Mouse (Mus musculus) inflammation-experienced regulatory T-cells, adult 6 months (primary cell): ENCODE results near the gene Brsk2. TPM values are rescaled to one million over a fixed set of nuclear protein-coding genes. Genes with fewer than 3 reads are reported as not detected.

Experiments used
- ATAC-seq: one replicate; pipeline ENCODE4 v1.8.0; 2017
- polyA plus RNA-seq, 3 experiments: library from polyadenylated mRNA; unstranded; fragments of 100-300 nt; shearing (Covaris generic); gene quantifications; one replicate each; pipeline ENCODE4 v1.2.1; 2017

Brsk2 gene
- polyA plus RNA-seq, 3 experiments from 2014 or later = 0.34 to 0.75 (median 0.39) TPM

- ATAC-seq = no peak
Observed at GRCm38 (mm10) chr7:141957524-141958051, 8.0 kb downstream of the Brsk2 start.

- no peak for ATAC-seq
Observed at GRCm38 (mm10) chr7:141958211-141958610, 8.7 kb downstream of the Brsk2 start.

- ATAC-seq = no peak
Observed at GRCm38 (mm10) chr7:141959133-141959532, 9.6 kb downstream of the Brsk2 start.

DNA sequence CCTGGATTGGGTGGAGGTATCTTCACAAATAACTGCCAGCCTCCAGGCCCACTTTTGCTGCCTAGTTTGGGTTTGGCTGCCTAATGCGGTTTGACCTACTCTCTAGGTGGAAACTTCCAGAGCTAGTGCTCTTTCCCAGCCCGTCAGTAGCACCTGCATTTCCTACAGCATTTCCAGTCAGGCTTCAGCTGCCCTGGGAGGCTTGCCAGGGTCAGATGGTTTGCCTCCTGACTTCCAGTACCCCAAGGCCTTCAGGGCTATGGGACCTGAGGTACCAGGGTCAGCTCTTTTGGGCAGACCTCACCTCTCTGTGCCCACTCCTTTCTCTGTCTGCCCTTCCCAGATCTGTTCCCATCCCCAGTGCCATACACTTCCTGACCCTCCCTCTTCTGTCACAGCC lies 11.4 kb downstream of the Brsk2 start:
- ATAC-seq = no peak

DNA sequence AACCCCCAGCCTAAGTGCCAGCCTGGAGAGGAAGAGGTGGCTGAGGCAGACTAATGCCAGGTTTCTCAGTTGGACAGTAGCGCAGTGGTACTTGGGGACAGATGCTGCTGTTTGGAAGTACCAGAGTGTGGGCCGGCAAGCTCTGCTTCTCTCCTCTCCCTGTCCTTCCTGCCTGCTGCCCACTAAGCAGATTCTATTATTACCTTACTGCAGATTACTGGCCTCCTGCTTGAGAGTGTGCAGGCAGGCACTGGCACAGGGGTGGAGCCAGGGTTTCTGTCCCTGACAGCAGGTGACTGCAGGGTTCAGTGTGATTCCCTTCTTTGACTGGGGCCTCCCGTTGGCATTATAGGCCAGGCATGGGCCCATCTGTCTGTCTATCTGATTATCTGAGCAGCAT lies 11.9 kb downstream of the Brsk2 start:
- no peak for ATAC-seq

GRCm38 (mm10) chr7:141962521-141962920 lies 13.0 kb downstream of the Brsk2 start:
- ATAC-seq = no peak

- ATAC-seq = no peak
Observed at GRCm38 (mm10) chr7:141966281-141966680, 16.7 kb downstream of the Brsk2 start.

DNA sequence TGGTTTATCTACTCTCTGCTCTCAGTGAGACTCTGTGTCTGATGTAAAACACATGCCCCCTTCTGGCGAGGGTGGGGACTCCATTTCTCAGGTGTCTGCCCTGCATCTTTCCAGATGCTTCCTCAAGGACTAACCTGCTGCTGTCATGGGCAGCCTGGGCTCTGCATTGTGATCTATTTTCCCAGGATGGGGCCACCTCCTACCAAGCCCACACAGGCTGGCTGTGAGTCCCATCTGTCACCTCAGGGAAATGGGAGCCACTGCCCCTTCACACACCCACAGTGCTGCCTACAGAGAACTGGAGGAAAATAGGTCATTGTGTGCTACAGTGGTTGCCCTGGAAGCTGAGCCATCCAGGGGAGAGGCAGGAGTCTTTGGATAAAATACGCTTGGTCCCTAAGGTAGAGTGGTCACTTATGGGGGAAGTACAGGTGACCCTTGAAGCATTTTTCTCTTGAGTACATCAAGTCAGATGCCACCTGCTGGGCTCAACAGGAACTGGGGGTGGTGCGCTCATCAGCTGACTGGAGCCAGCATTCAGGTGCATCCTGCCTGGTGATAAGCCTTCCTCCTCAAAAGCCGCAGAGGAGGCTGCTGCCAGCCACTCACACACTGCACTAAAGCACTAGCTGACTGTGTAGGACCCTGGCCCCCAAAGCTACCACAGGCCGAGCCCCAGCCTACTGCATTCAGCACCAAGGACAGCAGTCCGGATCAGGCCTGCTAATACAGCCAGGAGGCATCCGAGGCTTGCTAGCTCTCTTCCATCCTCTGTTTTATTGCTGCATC lies 23.5 kb downstream of the Brsk2 start:
- ATAC-seq = no peak

DNA sequence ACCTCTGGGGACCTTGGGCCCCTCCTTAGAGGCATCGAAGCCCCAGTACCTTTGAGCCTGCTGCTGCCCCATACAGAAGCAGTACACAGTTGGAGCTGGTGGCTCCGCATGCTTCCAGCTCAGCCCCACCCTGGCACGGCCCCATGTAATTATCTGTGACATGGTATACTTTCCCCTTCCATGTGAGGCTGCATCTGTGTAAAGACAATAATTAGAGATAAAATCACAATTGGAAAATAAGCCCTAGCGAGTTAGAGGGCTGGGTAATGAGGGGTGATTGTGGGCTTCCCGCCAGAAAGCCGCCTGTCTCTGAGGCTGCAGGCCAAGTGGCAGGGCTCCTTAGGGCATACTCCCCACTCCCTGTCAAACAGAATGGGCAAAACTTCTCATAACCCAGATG lies 28.5 kb downstream of the Brsk2 start:
- ATAC-seq = no peak

DNA sequence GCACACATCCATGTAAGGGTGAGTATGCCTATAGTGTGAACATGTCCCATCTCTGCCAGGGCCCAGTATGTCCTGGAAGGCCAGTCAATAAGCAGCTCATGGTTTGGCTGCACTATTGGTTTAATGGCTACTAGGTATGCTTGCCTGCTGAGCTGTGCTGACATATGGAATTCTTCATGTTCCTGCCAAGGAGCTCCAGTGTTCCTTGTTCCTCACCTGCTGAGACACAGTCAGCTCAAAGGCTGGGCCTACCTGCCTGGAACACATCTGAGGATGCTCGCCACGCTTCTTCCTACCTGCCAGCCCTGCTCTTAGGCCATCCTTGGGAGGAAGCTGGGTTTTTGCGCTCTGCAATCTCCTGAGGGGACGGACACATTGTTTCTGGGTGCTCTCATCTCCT lies 29.7 kb downstream of the Brsk2 start:
- ATAC-seq = no peak

GRCm38 (mm10) chr7:141981237-141981636 lies 31.7 kb downstream of the Brsk2 start:
- ATAC-seq = no peak

DNA sequence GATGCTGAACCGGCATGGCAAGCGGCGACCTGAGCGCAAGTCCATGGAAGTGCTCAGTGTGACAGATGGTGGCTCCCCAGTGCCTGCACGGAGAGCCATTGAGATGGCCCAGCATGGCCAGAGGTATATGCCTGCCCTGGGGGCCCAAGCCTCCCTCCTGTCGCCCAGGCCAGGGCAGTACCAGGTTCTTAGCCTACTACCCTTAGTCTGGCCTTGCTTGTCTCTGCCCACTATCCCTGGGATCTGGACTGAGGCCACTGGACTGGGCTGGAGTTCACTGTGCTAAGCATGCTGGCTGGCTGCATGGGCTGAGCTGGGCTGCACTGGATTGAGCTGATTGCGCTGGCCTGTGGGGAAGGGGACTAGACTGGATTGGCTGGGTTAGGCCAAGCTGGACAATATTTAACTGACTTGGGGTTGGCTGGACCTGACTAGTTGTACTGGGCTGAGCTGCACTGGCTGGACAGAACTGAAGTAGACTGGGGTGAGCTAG lies 38.8 kb downstream of the Brsk2 start:
- ATAC-seq = no peak

GRCm38 (mm10) chr7:141991183-141991582 lies 41.6 kb downstream of the Brsk2 start:
- ATAC-seq = no peak

GRCm38 (mm10) chr7:141994121-141994520 lies 44.6 kb downstream of the Brsk2 start:
- ATAC-seq = no peak

GRCm38 (mm10) chr7:142000661-142001060 lies 51.1 kb downstream of the Brsk2 start:
- ATAC-seq = no peak

- no peak for ATAC-seq
Observed at GRCm38 (mm10) chr7:142001597-142002340, 52.2 kb downstream of the Brsk2 start.

- ATAC-seq = peak; percentile 46
Observed at GRCm38 (mm10) chr7:142016562-142016961, 67.0 kb downstream of the Brsk2 start.

- ATAC-seq = no peak
Observed at GRCm38 (mm10) chr7:142019699-142020098, 70.1 kb downstream of the Brsk2 start.

DNA sequence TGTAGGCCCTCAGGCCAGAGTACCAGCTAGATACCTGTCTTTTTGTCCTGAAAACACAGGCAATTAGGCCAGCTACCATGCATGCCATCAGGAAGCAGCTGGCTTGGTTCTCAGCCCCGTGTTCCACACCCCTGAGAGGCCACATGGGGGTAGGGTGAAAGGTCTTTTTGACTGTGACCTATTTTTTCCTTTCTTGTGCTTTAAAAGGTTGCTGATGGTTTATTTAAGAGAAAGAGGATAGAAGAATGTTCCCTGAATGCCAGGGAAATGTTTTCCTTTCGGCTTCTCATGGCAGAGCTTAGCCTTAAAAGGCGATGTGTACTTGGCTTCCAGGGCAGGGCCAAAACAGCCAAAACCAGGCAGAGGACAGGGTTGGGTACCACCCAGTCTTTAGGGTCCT lies 71.3 kb downstream of the Brsk2 start:
- no peak for ATAC-seq

DNA sequence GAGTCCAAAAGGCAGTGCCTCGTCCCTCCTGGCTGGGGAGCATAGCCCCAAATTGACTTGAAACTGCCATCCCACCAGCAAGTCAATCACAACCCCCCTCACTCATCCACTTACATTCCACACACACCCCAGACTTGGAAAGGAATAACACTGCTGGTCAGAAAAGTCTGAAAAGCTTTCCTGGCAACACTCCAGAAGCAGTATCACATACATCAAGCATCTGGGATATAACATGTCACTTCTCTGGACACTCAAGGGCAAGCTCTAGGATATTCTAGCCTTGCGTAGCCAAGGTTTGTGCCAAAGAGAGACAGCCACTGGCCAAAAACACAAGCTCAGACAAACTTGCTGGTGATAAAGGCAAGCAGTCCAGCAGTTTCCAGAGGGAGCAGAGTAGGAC lies 75.6 kb downstream of the Brsk2 start:
- ATAC-seq = no peak

GRCm38 (mm10) chr7:142025926-142026325 lies 76.4 kb downstream of the Brsk2 start:
- ATAC-seq = no peak

GRCm38 (mm10) chr7:142030073-142030472 lies 80.5 kb downstream of the Brsk2 start:
- ATAC-seq = no peak

GRCm38 (mm10) chr7:142034198-142034597 lies 84.6 kb downstream of the Brsk2 start:
- ATAC-seq = no peak
